Mouse (Mus musculus): ENCODE measurements around the gene Tlk1. TPM values are rescaled to one million over a fixed set of nuclear protein-coding genes. Genes with fewer than 3 reads are reported as not detected.

Gene Tlk1
- total and polyA plus RNA-seq, 3 experiments = 13.1 to 37.6 (median 17.4) TPM

DNA sequence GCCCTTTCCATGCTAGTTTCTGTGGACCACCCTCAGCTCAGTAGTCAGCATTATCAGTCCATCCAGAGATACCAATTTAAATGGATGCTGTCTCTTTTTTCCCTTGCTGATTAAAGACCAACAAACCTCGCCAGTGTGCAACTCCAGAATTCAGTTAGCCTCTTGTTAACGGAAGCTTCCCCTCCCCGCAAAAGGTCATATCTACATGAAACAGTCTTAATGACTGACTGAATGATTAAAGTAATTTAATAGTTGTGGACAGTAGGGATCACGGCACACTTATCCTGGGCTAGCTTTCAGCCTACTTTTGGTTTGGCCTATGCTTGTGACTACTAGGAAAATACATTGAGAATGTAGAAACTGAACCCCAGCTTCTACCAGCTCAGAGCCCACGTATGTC lies 47.6 kb upstream of the Tlk1 start:
- Histone ChIP-seq H3K4me1 (ENCODE audit: control insufficient read depth in 1 of 2, insufficient read depth in 2 of 2) (peaks cover 14 to 50% of the 10 kb centered on the region in 2 experiments), H3K9ac (ENCODE audit: insufficient read depth, low read depth) (no peak overlapping the region), H3K27ac (ENCODE audit: insufficient read depth, low read depth) (no peak overlapping the region), H3K79me2 (replicated peaks; ENCODE audit: control insufficient read depth, extremely low read depth, insufficient read depth, poor library complexity, severe bottlenecking) (no peaks in the 10 kb centered on the region), H3K9me3 (replicated peaks; ENCODE audit: low read length) (no peaks in the 10 kb centered on the region), H3K4me2 (ENCODE audit: insufficient read depth, low read depth, poor library complexity, severe bottlenecking) (no peak overlapping the region), H3K36me3 (replicated peaks in 1 of 2; ENCODE audit: control insufficient read depth in 1 of 2, insufficient read depth in 1 of 2, low read length in 1 of 2) (no peaks in the 10 kb centered on the region), H3K27me3 (replicated peaks) (peaks cover 3% of the 10 kb centered on the region), H3K4me3 (replicated peaks in 1 of 3; ENCODE audit: low read depth in 2 of 3, low read length in 2 of 3, poor library complexity in 1 of 3) (no peak overlapping the region)
- in situ Hi-C loops (cut with MboI; ENCODE audit: low pct_ligation_motif_present, low pct_unique_long_range_greater_than_20kb, low sequenced_read_pairs) = no loop called here
- dilution Hi-C loops (cut with MboI; ENCODE audit: extremely low pct_ligation_motif_present, extremely low pct_unique_long_range_greater_than_20kb, low sequenced_read_pairs) = no loop called here
- DNase-seq (ENCODE audit: extremely low read depth) = no peak
- TF ChIP-seq EP300 (IDR thresholded peaks at IDR 0.05; ENCODE audit: low read length) (no peak), USF2 (conservative IDR thresholded peaks at IDR 0.05; ENCODE audit: low read depth, low read length) (no peak), ZMIZ1 (IDR thresholded peaks at IDR 0.05; ENCODE audit: low read depth, low read length) (no peak), MAX (IDR thresholded peaks at IDR 0.05; ENCODE audit: low read length) (no peak), JUND (conservative IDR thresholded peaks at IDR 0.05; ENCODE audit: low read depth, low read length) (no peak), NRF1 (IDR thresholded peaks at IDR 0.05; ENCODE audit: low read depth, low read length) (no peak), MYC (IDR thresholded peaks at IDR 0.05; ENCODE audit: low read depth, low read length) (no peak), HCFC1 (IDR thresholded peaks at IDR 0.05; ENCODE audit: low read depth, low read length) (no peak), BHLHE40 (IDR thresholded peaks at IDR 0.05; ENCODE audit: low read depth, low read length) (no peak), SMC3 (IDR thresholded peaks at IDR 0.05; ENCODE audit: low read depth, low read length) (no peak), RAD21 (IDR thresholded peaks at IDR 0.05; ENCODE audit: low read depth, low read length) (no peak), NELFE (IDR thresholded peaks at IDR 0.05; ENCODE audit: low read depth, low read length) (no peak), CHD1 (IDR thresholded peaks at IDR 0.05; ENCODE audit: low read depth, low read length) (no peak), RCOR1 (conservative IDR thresholded peaks at IDR 0.05; ENCODE audit: low read depth, low read length) (no peak), ZNF384 (IDR thresholded peaks at IDR 0.05; ENCODE audit: low read depth, low read length) (no peak)

DNA sequence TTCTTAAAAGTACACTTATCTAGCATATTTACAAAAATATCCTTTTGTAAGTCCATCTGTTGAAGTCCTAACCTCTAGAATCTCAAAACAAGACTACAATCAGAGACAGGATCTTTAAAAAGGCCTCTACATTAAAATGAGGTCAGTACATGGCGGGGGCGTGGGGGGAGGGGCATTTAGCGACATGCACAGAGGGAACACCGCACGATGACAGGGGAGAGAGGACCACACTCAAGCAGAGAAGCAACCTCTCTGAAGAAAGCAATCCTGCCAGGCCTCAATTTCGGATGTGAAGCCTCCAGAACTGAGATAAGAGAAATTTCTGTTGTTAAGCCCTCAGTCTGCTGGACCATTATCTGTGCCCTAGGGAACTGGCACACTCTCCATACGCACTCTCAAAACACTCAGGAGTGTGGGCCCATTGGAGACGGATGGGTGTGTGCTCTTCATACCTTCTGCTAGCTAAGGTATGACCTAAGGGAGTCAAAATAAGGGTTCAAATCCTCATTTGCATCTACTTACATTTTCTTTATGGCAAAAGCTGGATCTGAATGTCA lies 46.0 kb upstream of the Tlk1 start:
- peak; percentile 7 for DNase-seq (ENCODE audit: extremely low read depth)
- in situ Hi-C loops (cut with MboI; ENCODE audit: low pct_ligation_motif_present, low pct_unique_long_range_greater_than_20kb, low sequenced_read_pairs) (no loop called here), dilution Hi-C loops (cut with MboI; ENCODE audit: extremely low pct_ligation_motif_present, extremely low pct_unique_long_range_greater_than_20kb, low sequenced_read_pairs) (no loop called here)
- Histone ChIP-seq H3K79me2 (replicated peaks; ENCODE audit: control insufficient read depth, extremely low read depth, insufficient read depth, poor library complexity, severe bottlenecking) (no peaks in the 10 kb centered on the region), H3K27ac (ENCODE audit: insufficient read depth, low read depth) (no peak overlapping the region), H3K9me3 (replicated peaks; ENCODE audit: low read length) (no peaks in the 10 kb centered on the region), H3K27me3 (replicated peaks) (peaks cover 3% of the 10 kb centered on the region), H3K4me1 (ENCODE audit: control insufficient read depth in 1 of 2, insufficient read depth in 2 of 2) (peaks cover 14 to 38% of the 10 kb centered on the region in 2 experiments), H3K36me3 (replicated peaks in 1 of 2; ENCODE audit: control insufficient read depth in 1 of 2, insufficient read depth in 1 of 2, low read length in 1 of 2) (no peaks in the 10 kb centered on the region), H3K9ac (ENCODE audit: insufficient read depth, low read depth) (no peak overlapping the region), H3K4me2 (ENCODE audit: insufficient read depth, low read depth, poor library complexity, severe bottlenecking) (peak overlapping the region; percentile 34; the same call in 1 of the 2 replicates), H3K4me3 (replicated peaks in 1 of 3; ENCODE audit: low read depth in 2 of 3, low read length in 2 of 3, poor library complexity in 1 of 3) (no peak overlapping the region)
- TF ChIP-seq CHD2 (IDR thresholded peaks at IDR 0.05; ENCODE audit: low read length) (peak; percentile 47; the same call in 1 of the 2 replicates), MYC (IDR thresholded peaks at IDR 0.05; ENCODE audit: low read depth, low read length) (no peak)

All from CH12.LX (cell line).